Mouse (Mus musculus): ENCODE results near the gene Il22ra2.

Gene Il22ra2

GRCm38 (mm10) chr10:19600093-19600420 is 21.7 kb upstream of the Il22ra2 start:
- no peak for DNase-seq (ENCODE audit: low spot score in 2 of 2)

GRCm38 (mm10) chr10:19601502-19601901 is 20.3 kb upstream of the Il22ra2 start:
- peak in 1 of 2 experiments; percentile 33 for DNase-seq (ENCODE audit: low spot score in 2 of 2)

- DNase-seq (ENCODE audit: low spot score in 2 of 2): no peak
Measured at GRCm38 (mm10) chr10:19603231-19603630, 18.6 kb upstream of the Il22ra2 start.

GRCm38 (mm10) chr10:19609125-19609524 is 12.7 kb upstream of the Il22ra2 start:
- no peak for DNase-seq (ENCODE audit: low spot score in 2 of 2)

GRCm38 (mm10) chr10:19611616-19612015 is 10.2 kb upstream of the Il22ra2 start:
- no peak for DNase-seq (ENCODE audit: low spot score in 2 of 2)

GRCm38 (mm10) chr10:19613111-19613753 is 8.6 kb upstream of the Il22ra2 start:
- peak in 1 of 2 experiments; percentile 35 for DNase-seq (ENCODE audit: low spot score in 2 of 2)

- no peak for DNase-seq (ENCODE audit: low spot score in 2 of 2)
Measured at GRCm38 (mm10) chr10:19619736-19620135, 2.1 kb upstream of the Il22ra2 start.

- no peak for DNase-seq (ENCODE audit: low spot score in 2 of 2)
Measured at GRCm38 (mm10) chr10:19624617-19625016, 2.8 kb downstream of the Il22ra2 start.

- DNase-seq (ENCODE audit: low spot score in 2 of 2): no peak
Measured at GRCm38 (mm10) chr10:19627342-19627741, 5.5 kb downstream of the Il22ra2 start.

- DNase-seq (ENCODE audit: low spot score in 2 of 2): peak in 1 of 2 experiments; percentile 49
Measured at GRCm38 (mm10) chr10:19627748-19628147, 6.0 kb downstream of the Il22ra2 start.

GRCm38 (mm10) chr10:19631616-19632195 is 9.9 kb downstream of the Il22ra2 start:
- no peak for DNase-seq (ENCODE audit: low spot score in 2 of 2)

- no peak for DNase-seq (ENCODE audit: low spot score in 2 of 2)
Measured at GRCm38 (mm10) chr10:19638851-19639250, 17.1 kb downstream of the Il22ra2 start.

- no peak for DNase-seq (ENCODE audit: low spot score in 2 of 2)
Measured at GRCm38 (mm10) chr10:19639630-19640029, 17.8 kb downstream of the Il22ra2 start.

GRCm38 (mm10) chr10:19645119-19645518 is 23.3 kb downstream of the Il22ra2 start:
- DNase-seq (ENCODE audit: low spot score in 2 of 2): no peak

GRCm38 (mm10) chr10:19657426-19657825 is 35.6 kb downstream of the Il22ra2 start:
- no peak for DNase-seq (ENCODE audit: low spot score in 2 of 2)

GRCm38 (mm10) chr10:19659953-19660352 is 38.2 kb downstream of the Il22ra2 start:
- no peak for DNase-seq (ENCODE audit: low spot score in 2 of 2)

- DNase-seq (ENCODE audit: low spot score in 2 of 2): no peak
Measured at GRCm38 (mm10) chr10:19668973-19669372, 47.2 kb downstream of the Il22ra2 start.

GRCm38 (mm10) chr10:19672015-19672414 is 50.2 kb downstream of the Il22ra2 start:
- no peak for DNase-seq (ENCODE audit: low spot score in 2 of 2)

- no peak for DNase-seq (ENCODE audit: low spot score in 2 of 2)
Measured at GRCm38 (mm10) chr10:19673146-19673545, 51.3 kb downstream of the Il22ra2 start.

All from urinary bladder, postnatal 36 days (tissue).